Mouse (Mus musculus) forebrain, embryonic 13.5 days (tissue): ENCODE data around the gene Zfp335. TPM values are rescaled to one million over a fixed set of nuclear protein-coding genes. Genes with fewer than 3 reads are reported as not detected.
"Not testable (repeated sequence)": the region's sequence is repeated elsewhere in the genome, so short reads cannot be mapped to it uniquely, and the experiment has no call there.

ENCODE experiments used
- ATAC-seq: fragments of 200-750 bp; cut with Nextera tagmentation; 2 replicates; pipeline ENCODE4 v1.8.0; 2017
- H3K27ac ChIP-seq: fragments of 300-500 bp; sonication (generic); 2 replicates; pipeline ENCODE4 v1.5.1; 2015; ENCODE audit warnings: inconsistent platforms, mild to moderate bottlenecking, moderate library complexity
- H3K27me3 ChIP-seq: fragments of 300-500 bp; sonication (generic); 2 replicates; pipeline ENCODE4 v1.6.1; 2015; ENCODE audit warnings: mild to moderate bottlenecking, inconsistent platforms
- H3K36me3 ChIP-seq: fragments of 300-500 bp; sonication (generic); 2 replicates; pipeline ENCODE4 v1.6.1; 2015; ENCODE audit warnings: mild to moderate bottlenecking, inconsistent platforms; ENCODE audit not compliant: poor library complexity, severe bottlenecking
- H3K4me1 ChIP-seq: fragments of 300-500 bp; sonication (generic); 2 replicates; pipeline ENCODE4 v1.6.1; 2015; ENCODE audit warnings: inconsistent platforms
- H3K4me2 ChIP-seq: fragments of 300-500 bp; sonication (generic); 2 replicates; pipeline ENCODE4 v1.6.1; 2015; ENCODE audit warnings: inconsistent platforms, mild to moderate bottlenecking, moderate library complexity
- H3K4me3 ChIP-seq: fragments of 300-500 bp; sonication (generic); 2 replicates; pipeline ENCODE4 v1.5.1; 2015; ENCODE audit warnings: mild to moderate bottlenecking, inconsistent platforms
- H3K9ac ChIP-seq: fragments of 300-500 bp; sonication (generic); 2 replicates; pipeline ENCODE4 v1.6.1; 2015; ENCODE audit warnings: mild to moderate bottlenecking, inconsistent platforms
- H3K9me3 ChIP-seq: fragments of 300-500 bp; sonication (generic); replicated peaks from 2 replicates; pipeline ENCODE4 v1.6.1; 2016; ENCODE audit warnings: inconsistent platforms
- WGBS: fragments of 180-500 bp; shearing (Covaris S2); methylation state at CpG from one replicate; pipeline ENCODE4 v1.1.7; 2015; 5-methylcytosine and 5-hydroxymethylcytosine counted together
- polyA plus RNA-seq: library from polyadenylated mRNA; unstranded; fragments of >200 nt; fragmentation: Nextera tagmentation; extraction: Ambion mirVana; gene quantifications from 2 replicates; pipeline ENCODE4 v1.2.1, GENCODE M21; 2015

The Zfp335 gene
- polyA plus RNA-seq, 1 experiment from 2014 or later = 12.2 TPM

DNA sequence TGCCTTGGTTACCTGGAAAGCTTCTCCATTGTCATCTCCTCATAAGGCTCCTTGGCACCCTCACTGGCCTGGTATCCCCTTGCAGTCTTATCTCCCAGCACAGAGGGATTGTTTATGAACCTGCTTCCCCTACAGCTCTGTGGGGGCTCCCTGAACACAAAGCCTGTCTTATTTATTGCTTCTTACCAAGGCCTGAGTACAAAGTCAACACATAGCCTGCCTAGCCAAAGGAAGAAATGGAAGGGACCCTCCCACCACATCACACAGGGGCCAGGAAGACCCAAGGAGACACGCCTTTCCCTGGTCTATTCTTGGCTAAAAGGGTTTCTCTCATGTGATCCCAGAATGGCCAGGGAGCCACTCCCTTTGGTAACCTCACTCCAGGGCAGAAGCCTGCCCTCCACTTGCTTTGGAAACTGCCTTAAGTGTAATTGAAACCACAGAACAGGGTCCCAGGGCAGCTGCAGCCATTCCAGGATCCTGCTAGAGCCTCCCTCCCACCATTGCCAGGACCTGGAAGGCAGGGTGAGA is 37.3 kb downstream of the Zfp335 start:
- H3K27ac ChIP-seq = 0 out of 2 replicates have a peak overlapping the region, but pooled peaks have one; percentile 40
- H3K4me2 ChIP-seq = no peak overlapping the region

DNA sequence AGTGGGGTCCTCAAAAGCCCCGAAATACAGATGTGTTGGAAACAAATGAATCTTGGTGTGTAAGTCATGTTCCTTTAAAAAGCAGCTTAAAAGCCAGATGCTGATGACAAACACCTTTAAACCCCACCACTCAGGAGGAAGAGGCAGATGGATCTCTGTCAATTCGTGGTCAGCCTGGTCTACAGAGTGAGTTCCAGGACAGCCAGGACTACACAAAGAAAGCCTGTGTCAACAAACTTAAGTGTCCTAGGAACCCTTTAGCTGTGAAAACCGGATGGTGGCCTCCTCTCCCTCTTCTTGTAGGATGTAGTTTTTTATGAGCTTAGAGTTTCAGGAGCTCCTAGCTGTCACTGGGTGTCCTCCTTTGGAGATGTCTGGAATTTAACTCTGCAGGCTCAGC is 37.9 kb downstream of the Zfp335 start:
- no peak for ATAC-seq
- Histone ChIP-seq H3K4me3 (no peak overlapping the region), H3K27ac (no peak overlapping the region), H3K4me2 (no peak overlapping the region), H3K9ac (no peak overlapping the region), H3K36me3 (peaks cover 5% of the 10 kb centered on the region; the same call in 1 of the 2 replicates), H3K4me1 (peaks cover 14% of the 10 kb centered on the region), H3K27me3 (no peaks in the 10 kb centered on the region), H3K9me3 (no peaks in the 10 kb centered on the region)
- WGBS = 81% methylated on average over 3 of the region's 3 CpGs

More for the DNA sequence above, 37.3 kb downstream of the Zfp335 start:
- Histone ChIP-seq H3K27me3 (no peaks in the 10 kb centered on the region), H3K36me3 (peaks cover 5% of the 10 kb centered on the region; the same call in 1 of the 2 replicates), H3K9ac (no peak overlapping the region), H3K4me1 (peaks cover 15% of the 10 kb centered on the region), H3K4me3 (no peak overlapping the region), H3K9me3 (no peaks in the 10 kb centered on the region)
- ATAC-seq = no peak
- 35% methylated on average over 1 of the region's 1 CpGs for WGBS

DNA sequence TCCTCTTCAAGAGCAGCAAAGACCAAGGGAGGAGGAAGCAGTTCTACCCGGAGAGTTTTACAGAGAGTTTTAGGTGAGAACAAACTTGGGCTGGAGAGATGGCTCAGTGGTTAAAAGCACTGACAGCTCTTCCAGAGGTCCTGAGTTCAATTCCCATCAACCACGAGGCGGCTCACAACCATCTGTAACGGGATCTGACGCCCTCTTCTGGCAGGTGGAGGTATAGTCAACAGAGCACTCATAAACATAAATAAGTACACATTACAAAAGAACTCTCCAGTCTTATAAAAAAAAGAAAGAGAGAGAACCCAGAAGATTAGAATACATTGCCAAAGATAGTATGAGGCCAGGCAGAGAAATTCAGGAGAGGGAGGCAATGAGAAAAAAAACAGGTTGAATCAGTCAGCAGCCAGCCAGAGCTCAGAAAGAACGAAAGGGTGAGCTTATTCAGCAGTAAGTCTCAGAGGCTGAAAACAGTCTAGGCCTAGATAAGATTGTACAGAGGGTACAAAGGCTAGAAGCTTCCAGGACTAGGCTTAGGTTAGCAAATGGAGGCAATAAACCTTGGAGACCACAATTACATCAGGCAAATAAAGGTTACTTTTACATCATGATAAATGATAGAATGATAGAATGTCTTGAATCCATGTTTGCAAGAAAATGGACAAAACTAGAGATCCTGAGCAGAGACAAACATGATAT is 39.8 kb downstream of the Zfp335 start:
- Histone ChIP-seq H3K4me2 (no peak overlapping the region), H3K27ac (no peak overlapping the region), H3K27me3 (no peaks in the 10 kb centered on the region), H3K4me3 (no peak overlapping the region), H3K4me1 (no peaks in the 10 kb centered on the region), H3K9ac (no peak overlapping the region), H3K36me3 (no peaks in the 10 kb centered on the region), H3K9me3 (no peaks in the 10 kb centered on the region)
- WGBS = 54% methylated on average over 6 of the region's 6 CpGs
- ATAC-seq = no peak

DNA sequence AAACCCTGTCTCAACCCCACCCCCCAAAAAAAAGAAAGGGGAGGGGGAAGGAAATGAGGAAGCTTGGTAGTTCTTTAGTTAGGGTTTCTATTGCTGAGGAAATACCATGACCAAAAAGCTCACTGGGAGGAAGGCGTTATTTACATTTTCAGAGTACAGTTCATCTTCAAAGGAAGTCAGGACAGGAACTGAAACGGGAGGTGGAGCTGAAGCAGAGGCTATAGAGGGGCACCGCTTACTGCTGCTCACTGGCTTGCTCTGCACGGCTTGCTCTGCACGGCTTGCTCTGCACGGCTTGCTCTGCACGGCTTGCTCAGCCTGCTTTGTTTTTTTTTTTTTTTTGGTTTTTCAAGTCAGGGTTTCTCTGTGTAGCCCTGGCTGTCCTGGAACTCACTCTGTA is 43.1 kb downstream of the Zfp335 start:
- H3K27ac ChIP-seq = no peak overlapping the region
- no peaks in the 10 kb centered on the region for H3K9me3 ChIP-seq
- H3K4me3 ChIP-seq = no peak overlapping the region
- no peak overlapping the region for H3K4me2 ChIP-seq
- 80% methylated on average over 7 of the region's 7 CpGs for WGBS
- no peaks in the 10 kb centered on the region for H3K27me3 ChIP-seq
- H3K9ac ChIP-seq = no peak overlapping the region
- no peak for ATAC-seq
- no peaks in the 10 kb centered on the region for H3K36me3 ChIP-seq
- no peaks in the 10 kb centered on the region for H3K4me1 ChIP-seq

DNA sequence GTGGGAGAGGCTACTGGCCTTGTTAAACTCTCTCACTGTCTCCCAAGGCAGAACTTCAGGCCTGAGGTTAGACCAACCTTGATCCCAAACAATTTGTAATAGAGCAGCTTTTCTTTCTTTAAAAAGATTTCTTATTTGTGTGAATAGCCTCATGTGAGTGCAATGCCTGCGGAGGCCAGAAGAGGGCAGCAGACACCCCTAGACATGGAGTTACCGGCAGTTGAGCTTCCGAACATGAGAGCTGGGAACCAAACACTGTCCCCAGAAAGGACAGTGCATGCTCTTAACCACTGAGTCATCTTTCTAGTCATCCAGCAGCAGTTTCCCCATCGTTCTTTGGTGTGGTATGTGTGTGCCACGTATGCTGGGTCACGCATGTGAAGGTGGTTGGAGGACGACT is 44.0 kb downstream of the Zfp335 start:
- no peak overlapping the region for H3K9ac ChIP-seq
- peaks cover under 1% of the 10 kb centered on the region; the same call in 1 of the 2 replicates for H3K4me1 ChIP-seq
- no peaks in the 10 kb centered on the region for H3K27me3 ChIP-seq
- no peak overlapping the region for H3K4me2 ChIP-seq
- no peak overlapping the region for H3K4me3 ChIP-seq
- no peak for ATAC-seq
- no peak overlapping the region for H3K27ac ChIP-seq
- 91% methylated on average over 7 of the region's 7 CpGs for WGBS
- no peaks in the 10 kb centered on the region for H3K36me3 ChIP-seq
- no peaks in the 10 kb centered on the region for H3K9me3 ChIP-seq

DNA sequence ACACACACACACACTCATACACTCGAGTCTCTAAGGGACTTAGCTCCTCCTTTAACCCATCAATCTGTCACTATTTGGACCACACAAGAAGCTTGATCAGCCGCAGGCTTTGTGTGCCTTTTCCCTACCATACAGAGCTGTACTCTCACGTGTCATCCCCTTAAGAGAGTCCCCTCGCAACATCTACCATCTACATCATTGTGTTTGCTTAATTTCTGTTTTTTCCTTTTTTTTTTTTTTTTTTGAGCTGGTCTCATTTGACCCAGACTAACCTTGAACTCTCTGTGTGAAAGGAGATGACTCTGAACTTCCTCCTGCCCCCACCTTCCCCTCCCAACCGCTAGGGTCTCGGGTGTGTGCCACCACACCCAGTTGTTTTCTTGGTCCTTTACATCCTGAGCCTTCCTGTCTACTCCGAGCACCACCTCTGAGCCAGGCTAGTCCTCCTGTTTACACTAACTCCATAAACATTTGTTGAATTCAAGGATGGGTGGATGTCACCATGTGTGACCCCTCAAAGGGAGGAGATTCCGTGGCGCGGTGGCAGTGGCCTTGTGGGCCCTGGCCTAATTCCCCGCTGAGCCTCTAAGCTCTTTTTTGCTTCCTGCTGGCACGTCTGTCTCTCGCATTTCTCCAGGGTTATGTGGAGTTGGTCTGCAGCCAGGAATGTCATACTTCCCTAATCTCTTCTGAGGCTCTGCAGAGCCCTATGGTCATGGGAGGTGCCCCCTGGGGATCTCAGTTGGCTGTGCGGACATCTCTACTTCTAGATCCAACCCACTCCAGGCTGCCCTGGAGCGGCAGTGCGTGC is 44.6 kb downstream of the Zfp335 start:
- Histone ChIP-seq H3K9ac (no peak overlapping the region), H3K4me2 (no peak overlapping the region), H3K27ac (no peak overlapping the region), H3K27me3 (no peaks in the 10 kb centered on the region), H3K36me3 (no peaks in the 10 kb centered on the region), H3K4me1 (peaks cover 7% of the 10 kb centered on the region), H3K4me3 (no peak overlapping the region), H3K9me3 (no peaks in the 10 kb centered on the region)
- 67% methylated on average over 16 of the region's 16 CpGs for WGBS
- no peak for ATAC-seq

DNA sequence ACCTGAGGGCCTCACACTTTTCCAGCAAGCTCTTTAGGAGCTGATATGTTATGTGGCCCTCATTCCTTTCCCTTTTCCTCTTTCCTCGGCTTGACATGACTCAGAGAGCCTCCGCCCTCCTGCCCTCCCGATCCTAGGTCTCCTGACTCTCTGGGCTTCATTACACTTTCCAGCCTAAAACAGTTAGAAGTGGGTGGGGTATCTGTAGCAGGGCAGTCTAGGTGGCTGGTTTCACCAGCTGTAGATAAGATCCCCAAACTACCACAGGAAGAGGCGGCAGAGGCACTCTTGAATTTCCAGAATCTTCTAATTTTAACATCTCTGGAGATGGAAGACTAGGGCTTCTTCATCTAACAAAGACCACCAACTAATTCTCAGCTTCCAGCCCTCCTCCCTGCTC is 47.0 kb downstream of the Zfp335 start:
- H3K9me3 ChIP-seq = no peaks in the 10 kb centered on the region
- no peak overlapping the region for H3K4me2 ChIP-seq
- no peak overlapping the region for H3K4me3 ChIP-seq
- ATAC-seq = no peak
- H3K4me1 ChIP-seq = peaks cover 10% of the 10 kb centered on the region
- no peaks in the 10 kb centered on the region for H3K36me3 ChIP-seq
- WGBS = 87% methylated on average over 4 of the region's 4 CpGs
- no peak overlapping the region for H3K9ac ChIP-seq
- no peak overlapping the region for H3K27ac ChIP-seq
- peaks cover 3% of the 10 kb centered on the region for H3K27me3 ChIP-seq

DNA sequence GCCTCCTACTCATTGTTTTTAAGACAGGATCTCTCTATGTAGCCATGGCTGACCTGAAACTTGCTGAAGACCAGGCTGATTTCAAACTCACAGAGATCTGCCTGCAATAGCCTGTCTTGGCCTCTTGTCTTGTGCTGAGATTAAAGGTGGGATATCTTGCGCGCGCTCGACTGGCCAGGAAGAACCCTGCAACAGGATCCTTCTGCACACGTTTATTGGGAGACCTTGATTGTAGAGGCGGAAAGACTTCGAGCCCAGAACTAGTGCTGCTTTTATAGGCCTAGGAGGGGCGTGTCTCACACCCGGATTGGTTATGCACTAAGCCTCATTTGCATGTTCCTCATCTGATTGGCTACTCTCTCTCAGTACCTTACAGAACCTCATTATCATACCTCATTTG is 48.1 kb downstream of the Zfp335 start:
- not testable (repeated sequence) for H3K36me3 ChIP-seq, H3K4me3 ChIP-seq, H3K4me2 ChIP-seq, H3K9ac ChIP-seq, H3K4me1 ChIP-seq, ATAC-seq, H3K9me3 ChIP-seq, H3K27ac ChIP-seq
- 92% methylated on average over 9 of the region's 9 CpGs for WGBS
- H3K27me3 ChIP-seq = peaks cover 14% of the 10 kb centered on the region

DNA sequence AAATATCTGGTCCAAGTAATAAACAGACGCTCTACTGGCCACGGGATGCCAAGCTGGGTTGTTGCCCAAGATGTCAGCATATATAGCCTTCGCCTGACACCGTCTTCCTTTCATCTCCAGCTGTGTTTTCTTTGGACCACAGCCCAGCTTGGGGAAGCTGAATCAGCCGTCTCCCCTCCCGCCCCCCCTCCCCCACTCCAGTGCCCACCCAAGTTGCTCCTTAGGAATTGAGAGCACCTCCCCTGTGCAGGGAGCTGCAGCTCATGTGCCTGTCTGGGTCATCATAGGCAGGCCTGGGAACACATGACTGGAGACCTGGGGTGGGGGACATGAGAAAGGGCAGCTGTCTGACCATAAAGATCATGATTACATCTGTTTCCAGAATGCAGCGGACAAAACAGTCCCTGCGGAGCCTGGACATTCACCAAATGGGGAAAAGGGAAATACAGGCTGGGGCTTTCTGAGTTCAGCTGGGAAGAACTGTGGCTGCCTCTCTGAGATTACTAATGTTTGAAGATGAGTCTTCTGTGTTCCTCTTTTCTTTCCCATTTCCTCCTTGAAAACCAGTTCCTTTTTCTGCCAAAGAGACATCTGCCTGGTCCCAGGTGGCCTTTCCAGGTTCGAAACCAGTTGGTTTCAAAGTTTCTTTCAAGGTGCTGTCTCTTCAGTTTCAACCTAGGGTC is 49.2 kb downstream of the Zfp335 start:
- no peak overlapping the region for H3K27ac ChIP-seq
- H3K4me2 ChIP-seq = no peak overlapping the region
- WGBS = 48% methylated on average over 9 of the region's 9 CpGs
- H3K27me3 ChIP-seq = peaks cover 25% of the 10 kb centered on the region
- H3K36me3 ChIP-seq = no peaks in the 10 kb centered on the region
- peak; percentile 50; the same call in 1 of the 2 replicates for ATAC-seq
- H3K4me3 ChIP-seq = no peak overlapping the region
- H3K9me3 ChIP-seq = no peaks in the 10 kb centered on the region
- H3K9ac ChIP-seq = no peak overlapping the region
- peaks cover 20% of the 10 kb centered on the region for H3K4me1 ChIP-seq

DNA sequence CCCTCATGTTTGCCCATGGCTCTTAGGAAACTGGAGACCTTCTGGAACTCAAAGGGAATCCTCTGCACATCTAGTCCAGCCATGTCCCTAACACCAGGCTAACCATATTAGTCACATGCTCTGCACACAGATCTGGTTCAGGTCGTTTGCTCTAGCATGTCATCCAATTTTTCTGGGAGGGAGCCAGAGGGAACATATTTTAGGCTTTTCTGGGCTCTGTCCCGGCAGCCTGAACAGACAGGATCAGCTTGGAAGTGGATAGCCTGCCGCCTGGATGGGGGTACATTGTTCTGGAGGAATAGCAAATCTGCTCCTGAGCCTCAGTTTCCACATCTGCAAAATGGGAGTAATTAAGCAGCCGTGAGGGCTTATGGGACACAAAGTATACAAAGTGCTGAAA is 50.5 kb downstream of the Zfp335 start:
- 75% methylated on average over 4 of the region's 4 CpGs for WGBS

DNA sequence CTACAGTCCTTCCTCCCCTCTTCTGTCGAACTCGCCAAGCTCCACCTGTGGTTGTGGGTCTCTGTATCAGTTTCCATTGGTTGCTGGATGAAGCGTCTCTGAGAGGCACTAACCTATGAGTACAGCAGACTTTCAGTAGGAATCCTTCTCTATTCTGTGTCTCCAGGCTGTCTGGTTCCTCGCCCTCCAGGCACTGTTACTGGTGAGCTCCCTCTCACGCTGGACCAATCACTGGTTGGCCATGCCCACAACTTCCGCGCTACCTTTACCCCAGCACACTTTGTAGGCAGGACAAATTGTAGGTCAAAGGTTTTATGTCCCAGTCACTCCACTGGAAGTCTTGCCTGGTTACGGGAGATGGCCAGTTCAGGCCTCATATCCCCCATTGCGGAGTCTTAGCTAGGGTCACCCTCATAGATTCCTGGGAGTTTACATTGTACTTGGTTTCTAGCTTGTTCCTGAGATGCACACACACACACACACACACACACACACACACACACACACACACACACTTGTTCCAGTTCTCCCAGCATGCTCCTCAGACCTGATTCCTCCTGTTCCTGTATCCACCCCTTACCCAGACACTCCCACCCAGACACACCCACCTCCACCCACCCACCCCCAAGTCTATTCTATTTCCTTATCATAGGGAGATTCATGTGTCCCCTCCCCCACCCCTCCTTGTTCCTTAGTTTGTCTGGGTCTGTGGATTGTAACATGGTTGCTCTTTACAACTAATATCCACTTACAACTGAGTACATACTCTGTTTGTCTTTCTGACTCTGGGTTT is 51.7 kb downstream of the Zfp335 start:
- no peak overlapping the region for H3K27ac ChIP-seq
- WGBS = 60% methylated on average over 9 of the region's 9 CpGs
- peaks cover 48% of the 10 kb centered on the region for H3K27me3 ChIP-seq
- no peak for ATAC-seq
- peaks cover 32% of the 10 kb centered on the region for H3K4me1 ChIP-seq
- H3K9me3 ChIP-seq = no peaks in the 10 kb centered on the region
- no peak overlapping the region for H3K9ac ChIP-seq
- H3K4me2 ChIP-seq = no peak overlapping the region
- no peak overlapping the region for H3K4me3 ChIP-seq
- H3K36me3 ChIP-seq = no peaks in the 10 kb centered on the region

More for the DNA sequence above, 50.5 kb downstream of the Zfp335 start:
- no peak overlapping the region for H3K27ac ChIP-seq
- H3K27me3 ChIP-seq = peaks cover 37% of the 10 kb centered on the region
- H3K36me3 ChIP-seq = no peaks in the 10 kb centered on the region
- H3K4me3 ChIP-seq = no peak overlapping the region
- no peak overlapping the region for H3K9ac ChIP-seq
- peaks cover 32% of the 10 kb centered on the region for H3K4me1 ChIP-seq
- H3K9me3 ChIP-seq = no peaks in the 10 kb centered on the region
- no peak for ATAC-seq
- H3K4me2 ChIP-seq = no peak overlapping the region
